18 mouse cellular contexts compared by ENCODE assay signal in the genomic region with DNA sequence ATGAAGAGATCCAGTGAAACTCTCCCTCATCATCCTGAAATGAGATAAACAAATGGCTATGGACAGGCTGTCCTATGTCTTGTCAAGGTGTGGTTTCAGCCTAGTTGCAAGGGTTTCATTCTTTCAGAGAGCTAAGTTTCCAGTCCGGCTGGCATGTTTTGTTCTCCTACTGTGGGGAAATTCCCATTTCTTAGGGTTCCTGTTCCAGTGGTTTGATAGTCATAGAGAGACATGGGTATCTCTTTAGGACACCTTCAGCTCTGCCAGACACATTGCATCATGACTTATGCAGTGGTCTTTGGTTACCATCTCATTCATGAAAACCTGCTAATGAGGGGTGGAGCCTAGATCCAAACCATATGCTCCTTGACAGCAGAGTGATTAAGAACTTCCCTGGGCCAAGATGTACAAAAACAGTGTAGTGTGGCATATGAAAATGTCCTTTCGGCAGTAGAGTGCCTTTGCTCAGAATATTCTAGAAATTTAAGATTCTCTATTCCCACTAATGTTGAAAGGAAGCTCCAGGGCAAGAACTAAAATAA.
DNase-seq lines count a peak whose midpoint lies in the region; ATAC-seq and TF ChIP-seq lines count a peak whose summit lies in the region.
"Had no signal": no experiment of that assay in that cellular context is flagged by ENCODE, and none has a peak within 500 bp of the region (broad histone marks: within the 10 kb centered on the region; RNA-seq: fewer than 3 reads in every experiment).

No protein-coding gene starts in this region.

- no peaks in the 10 kb centered on the region for H3K36me3 ChIP-seq in kidney, embryonic 16.5 days (ENCODE audit: insufficient read depth, low read length)
- H3K36me3 ChIP-seq in CH12.LX (replicated peaks in 1 of 2; ENCODE audit: control insufficient read depth in 1 of 2, insufficient read depth in 1 of 2, low read length in 1 of 2): no peaks in the 10 kb centered on the region
- H3K36me3 ChIP-seq: embryonic facial prominence, embryonic 15.5 days; hindbrain, embryonic 10.5 days; hindbrain, embryonic 15.5 days; limb, embryonic 13.5 days had no signal

- no peak overlapping the region for H3K4me3 ChIP-seq in kidney, embryonic 16.5 days (ENCODE audit: low read length)
- no peak overlapping the region for H3K4me3 ChIP-seq in CH12.LX (replicated peaks in 1 of 3; ENCODE audit: low read depth in 2 of 3, low read length in 2 of 3, poor library complexity in 1 of 3)
- no peak overlapping the region for H3K4me3 ChIP-seq in cerebellum, adult 2 months (replicated peaks; ENCODE audit: insufficient read depth, low read depth, low read length)
- H3K4me3 ChIP-seq: embryonic facial prominence, embryonic 15.5 days; hindbrain, embryonic 10.5 days; hindbrain, embryonic 15.5 days; limb, embryonic 13.5 days had no signal

- peak; percentile 87 for TF ChIP-seq EP300 in CH12.LX (IDR thresholded peaks at IDR 0.05; ENCODE audit: low read length)

- H3K4me2 ChIP-seq in kidney, embryonic 16.5 days (replicated peaks; ENCODE audit: low read depth, low read length): no peak overlapping the region
- peak overlapping the region; percentile 49; the same call in 1 of the 2 replicates for H3K4me2 ChIP-seq in CH12.LX (ENCODE audit: insufficient read depth, low read depth, poor library complexity, severe bottlenecking)
- H3K4me2 ChIP-seq: embryonic facial prominence, embryonic 15.5 days; hindbrain, embryonic 15.5 days; limb, embryonic 13.5 days; liver, embryonic 11.5 days had no signal

- H3K79me2 ChIP-seq in CH12.LX (replicated peaks; ENCODE audit: control insufficient read depth, extremely low read depth, insufficient read depth, poor library complexity, severe bottlenecking): no peaks in the 10 kb centered on the region

- in situ Hi-C loops in CH12.LX (cut with MboI; ENCODE audit: low pct_ligation_motif_present, low pct_unique_long_range_greater_than_20kb, low sequenced_read_pairs): no loop called here

- H3K9me3 ChIP-seq in kidney, embryonic 16.5 days (ENCODE audit: low read length): no peaks in the 10 kb centered on the region
- H3K9me3 ChIP-seq in CH12.LX (replicated peaks; ENCODE audit: low read length): no peaks in the 10 kb centered on the region
- H3K9me3 ChIP-seq: embryonic facial prominence, embryonic 15.5 days; hindbrain, embryonic 10.5 days; hindbrain, embryonic 15.5 days; limb, embryonic 13.5 days had no signal

- WGBS in kidney, embryonic 16.5 days: 56% methylated on average over 2 of the region's 2 CpGs
- WGBS in cerebellum, adult 2 months: 93% methylated on average over 2 of the region's 2 CpGs

- TF ChIP-seq RAD21 in CH12.LX (IDR thresholded peaks at IDR 0.05; ENCODE audit: low read depth, low read length): no peak

- dilution Hi-C loops in CH12.LX (cut with MboI; ENCODE audit: extremely low pct_ligation_motif_present, extremely low pct_unique_long_range_greater_than_20kb, low sequenced_read_pairs): no loop called here

- 0 out of 2 replicates have a peak overlapping the region, but pooled peaks have one; percentile 46 for H3K27ac ChIP-seq in kidney, embryonic 16.5 days (ENCODE audit: low read length)
- no peak overlapping the region for H3K27ac ChIP-seq in CH12.LX (ENCODE audit: insufficient read depth, low read depth)
- no peak overlapping the region for H3K27ac ChIP-seq in cerebellum, adult 2 months (ENCODE audit: insufficient read depth, low read length)
- H3K27ac ChIP-seq: embryonic facial prominence, embryonic 15.5 days; hindbrain, embryonic 15.5 days; kidney, postnatal 0 days; limb, embryonic 13.5 days had no signal

- no peak for TF ChIP-seq POLR2A in CH12.LX (IDR thresholded peaks at IDR 0.05; ENCODE audit: low read depth, low read length)
- no peak for TF ChIP-seq POLR2A in brain, embryonic 14.5 days (IDR thresholded peaks at IDR 0.05; ENCODE audit: borderline replicate concordance, extremely low read depth, insufficient read depth, insufficient read length, poor library complexity, severe bottlenecking)
- TF ChIP-seq POLR2A in cerebellum, adult 2 months (IDR thresholded peaks at IDR 0.05; ENCODE audit: borderline replicate concordance, insufficient read depth, low read length): no peak

- no peak for ATAC-seq in kidney, embryonic 16.5 days (ENCODE audit: low FRiP score, low TSS enrichment)

- no peak for TF ChIP-seq CTCF in CH12.LX (conservative IDR thresholded peaks at IDR 0.05 in 1 of 2, IDR thresholded peaks at IDR 0.05 in 1 of 2; ENCODE audit: low read depth in 2 of 2, low read length in 2 of 2)
- no peak for TF ChIP-seq CTCF in brain, embryonic 14.5 days (IDR thresholded peaks at IDR 0.05; ENCODE audit: borderline replicate concordance, extremely low read depth, insufficient read depth, insufficient read length)
- no peak for TF ChIP-seq CTCF in cerebellum, adult 2 months (IDR thresholded peaks at IDR 0.05; ENCODE audit: borderline replicate concordance, insufficient read depth, low read depth, low read length)

- DNase-seq in heart, adult 11 months: peak; percentile 63
- no peak for DNase-seq in heart, adult 8-10 months (ENCODE audit: low spot score)
- DNase-seq in kidney, postnatal 10 days: no peak
- peak; percentile 61 for DNase-seq in CH12.LX (ENCODE audit: extremely low read depth)
- DNase-seq in brain, embryonic 14.5 days (ENCODE audit: low read depth): peak; percentile 75
- DNase-seq in cerebellum, adult 2 months: no peak
- DNase-seq in thymus, postnatal 10 days (ENCODE audit: low spot score in 2 of 2): no peak
- DNase-seq: adrenal gland, postnatal 10 days; cerebellum, adult 11 months; cerebellum, adult 9-11 months; gastrocnemius, postnatal 10 days had no signal

- H3K27me3 ChIP-seq in kidney, embryonic 16.5 days (ENCODE audit: insufficient read depth, low read length): no peaks in the 10 kb centered on the region
- H3K27me3 ChIP-seq in CH12.LX (replicated peaks): no peaks in the 10 kb centered on the region
- H3K27me3 ChIP-seq in cerebellum, adult 2 months (ENCODE audit: control insufficient read depth, insufficient read depth, low read length): no peaks in the 10 kb centered on the region
- H3K27me3 ChIP-seq: embryonic facial prominence, embryonic 15.5 days; hindbrain, embryonic 15.5 days; limb, embryonic 13.5 days had no signal

- H3K9ac ChIP-seq in kidney, embryonic 16.5 days (replicated peaks; ENCODE audit: low read length): no peak overlapping the region
- H3K9ac ChIP-seq in CH12.LX (ENCODE audit: insufficient read depth, low read depth): no peak overlapping the region
- H3K9ac ChIP-seq: embryonic facial prominence, embryonic 15.5 days; hindbrain, embryonic 15.5 days; limb, embryonic 13.5 days had no signal

- H3K4me1 ChIP-seq in kidney, embryonic 16.5 days (ENCODE audit: insufficient read depth, low read length): peaks cover 30% of the 10 kb centered on the region
- H3K4me1 ChIP-seq in CH12.LX (ENCODE audit: control insufficient read depth in 1 of 2, insufficient read depth in 2 of 2): peaks cover 8 to 26% of the 10 kb centered on the region in 2 experiments
- H3K4me1 ChIP-seq in cerebellum, adult 2 months (ENCODE audit: control insufficient read depth, insufficient read depth, low read length): peaks cover 3% of the 10 kb centered on the region; the same call in 1 of the 2 replicates

TF ChIP-seq in CH12.LX, 34 proteins besides CTCF, POLR2A, EP300 and RAD21:
- no peak for TF ChIP-seq TCF12 (IDR thresholded peaks at IDR 0.05; ENCODE audit: low read depth, low read length)
- TF ChIP-seq BHLHE40 (IDR thresholded peaks at IDR 0.05; ENCODE audit: low read depth, low read length): peak; percentile 48
- no peak for TF ChIP-seq MAFK (IDR thresholded peaks at IDR 0.05; ENCODE audit: insufficient replicate concordance, low read length)
- TF ChIP-seq JUN (IDR thresholded peaks at IDR 0.05; ENCODE audit: insufficient read depth, low read depth, low read length): peak; percentile 34; the same call in 1 of the 2 replicates
- TF ChIP-seq IRF4 (IDR thresholded peaks at IDR 0.05; ENCODE audit: low read depth, low read length): peak; percentile 52; the same call in 1 of the 2 replicates
- TF ChIP-seq ELF1 (IDR thresholded peaks at IDR 0.05; ENCODE audit: low read depth, low read length): no peak
- peak; percentile 44 for TF ChIP-seq ETS1 (conservative IDR thresholded peaks at IDR 0.05; ENCODE audit: low read depth, low read length)

Comparison
In these comparisons a context has a peak if more than half of its experiments do, and no peak if none do; other contexts are left out.
1. DNase-seq: peak in heart, adult 11 months (single experiment), CH12.LX (single experiment) and brain, embryonic 14.5 days (single experiment); none in heart, adult 8-10 months (single experiment), kidney, postnatal 10 days (single experiment), cerebellum, adult 2 months (0 of 2) and thymus, postnatal 10 days (0 of 2).